Mouse (Mus musculus) embryonic fibroblast, embryonic 13.5 days (primary cell): ENCODE results near the gene Pcdh9.

Source experiments
- CTCF ChIP-seq: IDR thresholded peaks from 2 replicates; pipeline ENCODE4 v1.5.1; 2011; ENCODE audit warnings: mild to moderate bottlenecking, control low read depth, low read length, moderate library complexity, borderline replicate concordance; ENCODE audit not compliant: insufficient read depth
- POLR2A ChIP-seq: IDR thresholded peaks from 2 replicates; pipeline ENCODE4 v1.6.1; 2011; ENCODE audit warnings: low read depth, mild to moderate bottlenecking, control low read depth, low read length, moderate library complexity

GRCm38 (mm10) chr14:93342781-93343180 is 547.7 kb downstream of the Pcdh9 start:
- no peak for TF ChIP-seq CTCF
- no peak for TF ChIP-seq POLR2A
